Mouse (Mus musculus) limb, embryonic 14.5 days (tissue): ENCODE data around the gene Ddrgk1. TPM values are rescaled to one million over a fixed set of nuclear protein-coding genes. Genes with fewer than 3 reads are reported as not detected.

Experiments used
- ATAC-seq: fragments of 200-750 bp; cut with Nextera tagmentation; 2 replicates; pipeline ENCODE4 v1.8.0; 2017; ENCODE audit warnings: low read depth, moderate number of reproducible peaks, moderate TSS enrichment; ENCODE audit not compliant: low FRiP score
- DNase-seq: peaks from one replicate; pipeline ENCODE4 v3.0.0-alpha.2; 2015; ENCODE audit warnings: low spot score
- H3K27ac ChIP-seq: fragments of 300-500 bp; sonication (generic); replicated peaks from 2 replicates; pipeline ENCODE4 v1.5.1; 2014; ENCODE audit warnings: low read depth, mild to moderate bottlenecking, low read length, moderate library complexity, mixed read lengths
- H3K27me3 ChIP-seq: fragments of 300-500 bp; sonication (generic); 2 replicates; pipeline ENCODE4 v1.6.1; 2014; ENCODE audit warnings: low read length, mixed read lengths; ENCODE audit not compliant: control insufficient read depth, insufficient read depth
- H3K36me3 ChIP-seq: fragments of 300-500 bp; sonication (generic); 2 replicates; pipeline ENCODE4 v1.6.1; 2014; ENCODE audit warnings: mild to moderate bottlenecking, low read length, moderate library complexity, mixed read lengths; ENCODE audit not compliant: control insufficient read depth, insufficient read depth
- H3K4me1 ChIP-seq: fragments of 300-500 bp; sonication (generic); 2 replicates; pipeline ENCODE4 v1.6.1; 2014; ENCODE audit warnings: antibody characterized with exemption, low read length, mixed read lengths; ENCODE audit not compliant: control insufficient read depth, insufficient read depth
- H3K4me2 ChIP-seq: fragments of 300-500 bp; sonication (generic); replicated peaks from 2 replicates; pipeline ENCODE4 v1.6.1; 2014; ENCODE audit warnings: low read depth, mild to moderate bottlenecking, low read length, moderate library complexity; ENCODE audit not compliant: severe bottlenecking
- H3K4me3 ChIP-seq: fragments of 300-500 bp; sonication (generic); replicated peaks from 2 replicates; pipeline ENCODE4 v1.5.1; 2014; ENCODE audit warnings: low read length
- H3K9ac ChIP-seq: fragments of 300-500 bp; sonication (generic); 2 replicates; pipeline ENCODE4 v1.6.1; 2014; ENCODE audit warnings: mild to moderate bottlenecking, low read depth, low read length, moderate library complexity; ENCODE audit not compliant: severe bottlenecking
- H3K9me3 ChIP-seq: fragments of 300-500 bp; sonication (generic); 2 replicates; pipeline ENCODE4 v1.6.1; 2016; ENCODE audit warnings: low read length; ENCODE audit not compliant: control insufficient read depth
- POLR2A ChIP-seq: fragments of 200-500 bp; IDR thresholded peaks from 2 replicates; pipeline ENCODE4 v1.8.0; 2012; ENCODE audit warnings: inconsistent platforms, mild to moderate bottlenecking, moderate library complexity, borderline replicate concordance; ENCODE audit not compliant: insufficient read depth, insufficient read length; ENCODE audit errors: extremely low read depth
- WGBS: fragments of 180-500 bp; shearing (Covaris S2); extraction: QIAGEN DNeasy Blood & Tissue Kit; methylation state at CpG from one replicate; pipeline ENCODE4 v1.1.7; 2014; 5-methylcytosine and 5-hydroxymethylcytosine counted together
- polyA plus RNA-seq, 2 experiments: library from polyadenylated mRNA; depleted of rRNA in 1 of 2; stranded (reverse) in 1 of 2; unstranded in 1 of 2; fragments of >200 nt; fragmentation: Nextera tagmentation in 1 of 2; extraction: Ambion mirVana in 1 of 2; gene quantifications; 2 replicates each; pipeline versions ENCODE4 v1.2.1 to v1.2.3; 2012 to 2014

Gene Ddrgk1
- polyA plus RNA-seq, 2 experiments: 53.7 to 58.5 TPM

GRCm38 (mm10) chr2:130663342-130663741 lies 1.1 kb downstream of the Ddrgk1 start:
- Histone ChIP-seq H3K9ac (peak overlapping the region; percentile 92), H3K36me3 (peaks cover 38% of the 10 kb centered on the region), H3K27ac (no peak overlapping the region), H3K27me3 (no peaks in the 10 kb centered on the region), H3K9me3 (no peaks in the 10 kb centered on the region), H3K4me2 (peak overlapping the region; percentile 74), H3K4me1 (peaks cover 20% of the 10 kb centered on the region), H3K4me3 (peak overlapping the region; percentile 56)
- TF ChIP-seq POLR2A: no peak
- WGBS: 89% methylated on average over 11 of the region's 11 CpGs
- ATAC-seq (no peak), DNase-seq (no peak)

DNA sequence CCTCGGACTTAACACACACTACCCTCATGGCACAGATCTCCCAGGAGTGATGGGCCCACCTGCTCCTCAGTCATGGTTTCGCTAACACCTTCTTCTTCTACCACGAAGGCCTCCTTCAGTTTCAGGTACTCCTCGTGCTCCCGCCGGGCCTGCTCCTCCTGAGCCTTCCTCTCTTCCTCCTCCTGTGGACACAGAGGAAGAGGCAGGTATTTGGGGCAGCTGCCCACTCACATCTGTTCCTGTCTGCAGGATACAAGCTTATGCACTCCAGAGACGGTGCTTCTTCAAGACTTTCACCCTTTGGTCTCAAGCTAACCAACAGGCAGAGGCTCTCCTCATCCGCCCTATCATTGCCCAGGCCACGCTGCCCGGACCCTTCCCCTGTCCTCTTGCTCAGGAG lies 5.9 kb downstream of the Ddrgk1 start:
- no peak overlapping the region for H3K27ac ChIP-seq
- H3K9me3 ChIP-seq: no peaks in the 10 kb centered on the region
- no peak overlapping the region for H3K4me2 ChIP-seq
- WGBS: 94% methylated on average over 10 of the region's 10 CpGs
- peaks cover 83% of the 10 kb centered on the region for H3K36me3 ChIP-seq
- H3K9ac ChIP-seq: no peak overlapping the region
- peaks cover 9% of the 10 kb centered on the region for H3K4me1 ChIP-seq
- no peak overlapping the region for H3K4me3 ChIP-seq
- H3K27me3 ChIP-seq: no peaks in the 10 kb centered on the region
- ATAC-seq: no peak
- no peak for TF ChIP-seq POLR2A
- no peak for DNase-seq

DNA sequence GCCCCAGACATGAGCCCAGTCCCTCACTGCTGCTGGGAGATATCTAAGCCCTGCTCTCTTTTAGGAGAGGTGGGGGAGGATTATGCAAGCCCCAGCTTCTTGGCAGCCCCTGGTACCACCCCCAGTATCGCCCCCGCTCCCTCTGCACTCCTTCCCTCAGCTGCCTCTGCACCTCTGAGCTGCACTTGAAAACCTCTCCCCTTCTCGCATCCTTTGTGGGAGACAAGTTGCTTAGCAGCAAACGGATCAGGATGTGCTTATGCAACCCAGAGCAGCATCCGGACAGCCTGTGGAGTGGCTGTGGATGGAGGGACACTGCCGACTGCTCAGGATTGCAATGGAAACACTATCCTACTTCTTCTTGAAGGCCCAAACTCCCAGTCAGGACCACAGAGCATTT lies 6.9 kb downstream of the Ddrgk1 start:
- H3K36me3 ChIP-seq: peaks cover 91% of the 10 kb centered on the region
- WGBS: 84% methylated on average over 6 of the region's 6 CpGs
- no peak overlapping the region for H3K27ac ChIP-seq
- no peaks in the 10 kb centered on the region for H3K27me3 ChIP-seq
- H3K4me1 ChIP-seq: no peaks in the 10 kb centered on the region
- no peak for ATAC-seq
- H3K9ac ChIP-seq: no peak overlapping the region
- DNase-seq: no peak
- no peaks in the 10 kb centered on the region for H3K9me3 ChIP-seq
- H3K4me2 ChIP-seq: no peak overlapping the region
- no peak overlapping the region for H3K4me3 ChIP-seq
- TF ChIP-seq POLR2A: no peak

DNA sequence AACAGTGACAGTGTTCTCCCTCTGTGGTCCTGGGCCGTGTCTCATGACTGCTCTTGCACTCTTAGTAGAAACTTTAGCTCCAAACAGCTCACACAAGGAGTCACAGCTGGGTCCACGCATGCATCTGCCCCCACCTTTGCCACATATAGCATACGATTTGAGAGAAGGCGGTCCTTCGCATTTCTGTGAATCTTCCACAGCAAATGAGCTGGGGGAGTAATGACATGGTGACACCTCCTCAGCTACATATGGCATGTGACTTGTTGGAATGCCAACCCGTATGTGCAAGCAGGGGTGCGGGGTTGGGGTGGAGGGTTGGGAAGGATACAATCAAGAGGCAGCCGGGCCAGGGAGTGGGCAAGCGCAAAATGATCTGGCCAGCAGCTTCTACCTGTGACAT lies 7.9 kb downstream of the Ddrgk1 start:
- H3K4me1 ChIP-seq: no peaks in the 10 kb centered on the region
- no peak for TF ChIP-seq POLR2A
- WGBS: 95% methylated on average over 9 of the region's 9 CpGs
- ATAC-seq: no peak
- H3K4me3 ChIP-seq: no peak overlapping the region
- no peak overlapping the region for H3K4me2 ChIP-seq
- no peaks in the 10 kb centered on the region for H3K27me3 ChIP-seq
- no peak overlapping the region for H3K9ac ChIP-seq
- H3K36me3 ChIP-seq: peaks cover 87% of the 10 kb centered on the region
- H3K27ac ChIP-seq: no peak overlapping the region
- DNase-seq: no peak
- H3K9me3 ChIP-seq: no peaks in the 10 kb centered on the region

- no peak overlapping the region for H3K27ac ChIP-seq
- no peak overlapping the region for H3K4me2 ChIP-seq
- no peak for TF ChIP-seq POLR2A
- peaks cover 86% of the 10 kb centered on the region for H3K36me3 ChIP-seq
- H3K9ac ChIP-seq: no peak overlapping the region
- no peaks in the 10 kb centered on the region for H3K9me3 ChIP-seq
- no peak for DNase-seq
- ATAC-seq: no peak
- 94% methylated on average over 6 of the region's 6 CpGs for WGBS
- H3K27me3 ChIP-seq: no peaks in the 10 kb centered on the region
- H3K4me1 ChIP-seq: no peaks in the 10 kb centered on the region
- H3K4me3 ChIP-seq: no peak overlapping the region
Measured at GRCm38 (mm10) chr2:130655660-130656339, 8.7 kb downstream of the Ddrgk1 start.
